Mouse (Mus musculus) erythroid progenitor cell, adult 5-6 weeks (primary cell): ENCODE data around the gene Med20. TPM values are rescaled to one million over a fixed set of nuclear protein-coding genes. Genes with fewer than 3 reads are reported as not detected.

Source experiments
- ATAC-seq: replicated peaks from 2 replicates; pipeline ENCODE4 v1.8.0; 2016; ENCODE audit warnings: moderate number of reproducible peaks, mild to moderate bottlenecking, moderate TSS enrichment, inconsistent platforms; ENCODE audit not compliant: poor library complexity, low FRiP score, severe bottlenecking
- total RNA-seq, 2 experiments: library from RNA; stranded (forward) in 1 of 2; stranded (reverse) in 1 of 2; fragments of 150-400 nt in 1 of 2; fragments of 186-747, 209-891 nt in 1 of 2; gene quantifications; 2 replicates each; pipeline versions ENCODE4 v1.2.3 to v1.2.4; 2015 to 2017; ENCODE audit warnings: low replicate concordance in 2 of 2

The Med20 gene
- total RNA-seq, 2 experiments from 2014 or later, result 28.1 to 36.5 TPM

- no peak for ATAC-seq
Measured at GRCm38 (mm10) chr17:47658741-47659243, 47.4 kb downstream of the Med20 start.

DNA sequence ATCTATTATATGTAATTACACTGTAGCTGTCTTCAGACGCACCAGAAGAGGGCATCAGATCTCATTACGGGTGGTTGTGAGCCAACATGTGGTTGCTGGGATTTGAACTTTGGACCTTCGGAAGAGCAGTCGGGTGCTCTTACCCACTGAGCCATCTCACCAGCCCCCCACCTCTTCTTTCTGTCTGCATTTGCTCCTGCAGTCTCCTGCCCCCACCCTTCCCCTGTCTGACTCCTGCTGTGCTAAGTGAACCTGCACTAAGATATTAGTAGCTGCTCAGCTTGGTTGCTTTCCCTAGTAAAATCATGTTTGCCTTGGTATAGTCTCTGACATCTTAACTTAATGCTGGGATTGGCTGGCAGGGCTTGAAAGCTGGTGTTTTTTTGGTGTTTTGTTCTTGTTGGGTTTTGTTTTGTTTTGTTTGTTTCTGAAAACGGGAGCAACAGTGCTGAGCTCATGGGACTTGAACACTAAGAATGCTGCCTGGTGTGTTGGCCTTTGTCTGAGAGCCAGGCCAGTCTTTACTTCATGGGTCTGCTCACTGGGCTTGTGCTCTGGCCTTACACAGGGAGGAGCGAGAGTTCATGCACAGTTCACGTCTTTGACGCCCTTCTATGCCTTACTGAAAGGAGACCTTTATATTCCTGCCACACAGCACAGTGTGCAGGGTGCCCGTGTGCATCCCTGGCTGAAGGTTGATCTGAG, 51.8 kb downstream of the Med20 start:
- ATAC-seq, result no peak

DNA sequence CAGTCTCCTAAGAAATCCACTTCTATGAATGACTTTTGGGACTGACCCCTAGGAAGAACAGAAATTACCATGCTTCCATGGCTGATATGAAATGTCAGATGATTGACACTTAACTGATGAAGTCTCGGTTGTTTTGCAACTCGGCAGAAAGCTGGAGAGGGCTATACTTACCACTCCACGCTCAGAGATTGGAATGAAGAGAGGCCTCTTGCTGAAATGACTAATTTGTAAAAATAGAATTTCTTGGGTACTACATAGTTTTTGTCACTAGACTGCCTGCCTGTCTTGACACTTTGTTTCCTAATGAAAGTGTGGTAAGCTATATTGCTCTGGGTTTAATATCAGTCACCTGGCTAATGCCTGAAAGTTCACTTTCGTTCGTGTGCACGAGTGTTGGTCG, 53.1 kb downstream of the Med20 start:
- ATAC-seq, result no peak

GRCm38 (mm10) chr17:47669166-47669565, 57.8 kb downstream of the Med20 start:
- ATAC-seq, result no peak

DNA sequence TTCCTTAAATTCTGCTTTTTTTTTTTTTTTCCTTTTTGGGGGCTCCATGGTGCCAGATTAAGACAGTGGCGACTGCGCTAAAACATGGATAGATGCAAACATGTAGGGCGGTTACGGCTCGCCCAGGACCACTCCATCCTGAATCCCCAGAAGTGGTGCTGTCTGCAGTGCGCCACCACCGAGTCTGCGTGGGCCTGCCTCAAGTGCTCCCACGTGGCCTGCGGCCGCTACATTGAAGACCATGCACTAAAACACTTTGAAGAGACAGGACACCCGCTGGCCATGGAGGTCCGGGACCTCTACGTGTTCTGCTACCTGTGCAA, 60.6 kb downstream of the Med20 start:
- no peak for ATAC-seq

DNA sequence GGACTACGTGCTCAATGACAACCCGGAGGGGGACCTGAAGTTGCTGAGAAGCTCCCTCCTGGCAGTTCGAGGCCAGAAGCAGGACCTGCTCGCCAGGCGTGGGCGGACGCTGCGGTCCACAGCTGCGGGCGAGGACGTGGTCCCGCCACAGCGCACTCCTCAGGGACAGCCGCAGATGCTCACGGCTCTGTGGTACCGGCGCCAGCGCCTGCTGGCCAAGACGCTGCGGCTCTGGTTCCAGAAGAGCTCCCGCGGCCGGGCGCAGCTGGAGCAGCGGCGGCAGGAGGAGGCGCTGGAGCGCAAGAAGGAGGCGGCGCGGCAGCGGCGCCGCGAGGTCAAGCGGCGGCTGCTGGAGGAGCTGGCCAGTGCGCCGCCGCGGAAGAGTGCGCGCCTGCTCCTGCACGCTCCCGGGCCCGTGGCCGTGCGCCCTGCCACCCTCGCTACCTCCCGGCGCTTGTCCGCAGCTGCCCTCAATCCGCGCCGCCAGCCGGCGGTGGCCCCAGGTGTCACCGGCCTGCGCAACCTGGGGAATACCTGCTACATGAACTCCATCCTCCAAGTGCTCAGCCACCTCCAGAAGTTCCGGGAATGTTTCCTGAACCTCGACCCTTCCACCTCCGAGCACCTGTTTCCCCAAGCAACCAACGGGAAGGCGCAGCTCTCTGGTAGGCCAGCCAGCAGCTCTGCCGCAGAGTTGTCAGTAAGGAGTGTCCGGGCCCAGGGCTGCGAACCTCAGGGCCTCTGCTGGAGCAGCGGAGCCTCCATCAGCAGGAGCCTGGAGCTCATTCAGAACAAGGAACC, 61.1 kb downstream of the Med20 start:
- ATAC-seq, result no peak; the same call in 1 of the 2 replicates

Other genes with a start within 250 kb of the Med20 start
- 7.6 and 8.4 TPM in 2 replicates for gene Mrps10, start 242.7 kb upstream of the Med20 start, total RNA-seq (2015; ENCODE audit: low replicate concordance)
- 0.23 and 10.7 TPM in 2 replicates for gene Mrps10, start 242.7 kb upstream of the Med20 start, total RNA-seq (2017; ENCODE audit: low replicate concordance)
- not detected in 2 replicates for gene Guca1b, start 226.2 kb upstream of the Med20 start, total RNA-seq (2015; ENCODE audit: low replicate concordance)
- gene Guca1b, start 226.2 kb upstream of the Med20 start, total RNA-seq (2017; ENCODE audit: low replicate concordance), result not detected in 2 replicates
- gene Guca1a, start 211.0 kb upstream of the Med20 start, total RNA-seq (2015; ENCODE audit: low replicate concordance), result 2.5 TPM in 1 of 2 replicates, not detected in the other
- not detected in 2 replicates for gene Guca1a, start 211.0 kb upstream of the Med20 start, total RNA-seq (2017; ENCODE audit: low replicate concordance)
- gene AI661453, start 175.0 kb upstream of the Med20 start, total RNA-seq (2015; ENCODE audit: low replicate concordance), result 1.4 TPM in 1 of 2 replicates, not detected in the other
- gene AI661453, start 175.0 kb upstream of the Med20 start, total RNA-seq (2017; ENCODE audit: low replicate concordance), result not detected in 2 replicates
- gene 1700001C19Rik, start 174.2 kb upstream of the Med20 start, total RNA-seq (2015; ENCODE audit: low replicate concordance), result not detected in 2 replicates
- not detected in 2 replicates for gene 1700001C19Rik, start 174.2 kb upstream of the Med20 start, total RNA-seq (2017; ENCODE audit: low replicate concordance)
- 35.6 and 71.4 TPM in 2 replicates for gene Taf8, start 109.3 kb upstream of the Med20 start, total RNA-seq (2015; ENCODE audit: low replicate concordance)
- gene Taf8, start 109.3 kb upstream of the Med20 start, total RNA-seq (2017; ENCODE audit: low replicate concordance), result 54.4 and 71.9 TPM in 2 replicates
- 360 and 366 TPM in 2 replicates for gene Ccnd3, start 106.5 kb upstream of the Med20 start, total RNA-seq (2015; ENCODE audit: low replicate concordance)
- gene Ccnd3, start 106.5 kb upstream of the Med20 start, total RNA-seq (2017; ENCODE audit: low replicate concordance), result 181 and 222 TPM in 2 replicates
- gene Bysl, start 90 bp upstream of the Med20 start, total RNA-seq (2015; ENCODE audit: low replicate concordance), result 5.9 and 8.3 TPM in 2 replicates
- 8.4 and 10.4 TPM in 2 replicates for gene Bysl, start 90 bp upstream of the Med20 start, total RNA-seq (2017; ENCODE audit: low replicate concordance)
- gene Gm20517, start within 50 bp of the Med20 start, total RNA-seq (2015; ENCODE audit: low replicate concordance), result 11.5 and 13.8 TPM in 2 replicates
- 9.5 and 18.9 TPM in 2 replicates for gene Gm20517, start within 50 bp of the Med20 start, total RNA-seq (2017; ENCODE audit: low replicate concordance)
- gene Usp49, start 19.1 kb downstream of the Med20 start, total RNA-seq (2015; ENCODE audit: low replicate concordance), result 26.8 and 35.7 TPM in 2 replicates
- gene Usp49, start 19.1 kb downstream of the Med20 start, total RNA-seq (2017; ENCODE audit: low replicate concordance), result 29.2 and 46.3 TPM in 2 replicates
- 44.7 and 48.6 TPM in 2 replicates for gene Tomm6, start 76.8 kb downstream of the Med20 start, total RNA-seq (2015; ENCODE audit: low replicate concordance)
- gene Tomm6, start 76.8 kb downstream of the Med20 start, total RNA-seq (2017; ENCODE audit: low replicate concordance), result 2.1 and 3.5 TPM in 2 replicates
- gene Frs3, start 77.4 kb downstream of the Med20 start, total RNA-seq (2015; ENCODE audit: low replicate concordance), result not detected in 2 replicates
- not detected in 2 replicates for gene Frs3, start 77.4 kb downstream of the Med20 start, total RNA-seq (2017; ENCODE audit: low replicate concordance)
- not detected in 2 replicates for gene Gm21981, start 82.9 kb downstream of the Med20 start, total RNA-seq (2015; ENCODE audit: low replicate concordance)
- not detected in 2 replicates for gene Gm21981, start 82.9 kb downstream of the Med20 start, total RNA-seq (2017; ENCODE audit: low replicate concordance)
- gene Prickle4, start 83.2 kb downstream of the Med20 start, total RNA-seq (2015; ENCODE audit: low replicate concordance), result not detected in 2 replicates
- not detected in 2 replicates for gene Prickle4, start 83.2 kb downstream of the Med20 start, total RNA-seq (2017; ENCODE audit: low replicate concordance)
- gene Pgc, start 115.3 kb downstream of the Med20 start, total RNA-seq (2015; ENCODE audit: low replicate concordance), result not detected in 2 replicates
- not detected in 2 replicates for gene Pgc, start 115.3 kb downstream of the Med20 start, total RNA-seq (2017; ENCODE audit: low replicate concordance)
- 9.0 and 13.0 TPM in 2 replicates for gene Tfeb, start 125.4 kb downstream of the Med20 start, total RNA-seq (2015; ENCODE audit: low replicate concordance)
- 0.23 and 5.4 TPM in 2 replicates for gene Tfeb, start 125.4 kb downstream of the Med20 start, total RNA-seq (2017; ENCODE audit: low replicate concordance)
- gene Mdfi, start 223.1 kb downstream of the Med20 start, total RNA-seq (2015; ENCODE audit: low replicate concordance), result not detected in 2 replicates
- gene Mdfi, start 223.1 kb downstream of the Med20 start, total RNA-seq (2017; ENCODE audit: low replicate concordance), result not detected in 2 replicates